Mouse (Mus musculus) liver, embryonic 12.5 days (tissue): ENCODE measurements around the gene Tedc2. TPM values are rescaled to one million over a fixed set of nuclear protein-coding genes. Genes with fewer than 3 reads are reported as not detected.

Source experiments
- ATAC-seq: fragments of 200-750 bp; cut with Nextera tagmentation; 2 replicates; pipeline ENCODE4 v1.8.0; 2017; ENCODE audit warnings: moderate number of reproducible peaks, mild to moderate bottlenecking, moderate library complexity
- H3K27ac ChIP-seq: fragments of 300-500 bp; sonication (generic); 2 replicates; pipeline ENCODE4 v1.5.1; 2016; ENCODE audit warnings: mild to moderate bottlenecking
- H3K27me3 ChIP-seq: fragments of 300-500 bp; sonication (generic); replicated peaks from 2 replicates; pipeline ENCODE4 v1.6.1; 2016; ENCODE audit warnings: mild to moderate bottlenecking, moderate library complexity
- H3K36me3 ChIP-seq: fragments of 300-500 bp; sonication (generic); 2 replicates; pipeline ENCODE4 v1.6.1; 2016; ENCODE audit warnings: mild to moderate bottlenecking, moderate library complexity
- H3K4me1 ChIP-seq: fragments of 300-500 bp; sonication (generic); 2 replicates; pipeline ENCODE4 v1.6.1; 2016
- H3K4me2 ChIP-seq: fragments of 300-500 bp; sonication (generic); 2 replicates; pipeline ENCODE4 v1.6.1; 2016; ENCODE audit warnings: mild to moderate bottlenecking, moderate library complexity
- H3K4me3 ChIP-seq: fragments of 300-500 bp; sonication (generic); 2 replicates; pipeline ENCODE4 v1.5.1; 2016; ENCODE audit warnings: mild to moderate bottlenecking, moderate library complexity
- H3K9ac ChIP-seq: fragments of 300-500 bp; sonication (generic); 2 replicates; pipeline ENCODE4 v1.6.1; 2016; ENCODE audit warnings: mild to moderate bottlenecking, moderate library complexity
- H3K9me3 ChIP-seq: fragments of 300-500 bp; sonication (generic); replicated peaks from 2 replicates; pipeline ENCODE4 v1.6.1; 2016; ENCODE audit warnings: mild to moderate bottlenecking, moderate library complexity
- WGBS: fragments of 180-500 bp; shearing (Covaris S2); methylation state at CpG from one replicate; pipeline ENCODE4 v1.1.7; 2016; ENCODE audit not compliant: insufficient replicate concordance; 5-methylcytosine and 5-hydroxymethylcytosine counted together
- polyA plus RNA-seq: library from polyadenylated mRNA; unstranded; fragments of >200 nt; fragmentation: Nextera tagmentation; extraction: Ambion mirVana; gene quantifications from 2 replicates; pipeline ENCODE4 v1.2.1, GENCODE M21; 2016

Gene Tedc2
- polyA plus RNA-seq, 1 experiment from 2014 or later: 12.6 TPM

DNA sequence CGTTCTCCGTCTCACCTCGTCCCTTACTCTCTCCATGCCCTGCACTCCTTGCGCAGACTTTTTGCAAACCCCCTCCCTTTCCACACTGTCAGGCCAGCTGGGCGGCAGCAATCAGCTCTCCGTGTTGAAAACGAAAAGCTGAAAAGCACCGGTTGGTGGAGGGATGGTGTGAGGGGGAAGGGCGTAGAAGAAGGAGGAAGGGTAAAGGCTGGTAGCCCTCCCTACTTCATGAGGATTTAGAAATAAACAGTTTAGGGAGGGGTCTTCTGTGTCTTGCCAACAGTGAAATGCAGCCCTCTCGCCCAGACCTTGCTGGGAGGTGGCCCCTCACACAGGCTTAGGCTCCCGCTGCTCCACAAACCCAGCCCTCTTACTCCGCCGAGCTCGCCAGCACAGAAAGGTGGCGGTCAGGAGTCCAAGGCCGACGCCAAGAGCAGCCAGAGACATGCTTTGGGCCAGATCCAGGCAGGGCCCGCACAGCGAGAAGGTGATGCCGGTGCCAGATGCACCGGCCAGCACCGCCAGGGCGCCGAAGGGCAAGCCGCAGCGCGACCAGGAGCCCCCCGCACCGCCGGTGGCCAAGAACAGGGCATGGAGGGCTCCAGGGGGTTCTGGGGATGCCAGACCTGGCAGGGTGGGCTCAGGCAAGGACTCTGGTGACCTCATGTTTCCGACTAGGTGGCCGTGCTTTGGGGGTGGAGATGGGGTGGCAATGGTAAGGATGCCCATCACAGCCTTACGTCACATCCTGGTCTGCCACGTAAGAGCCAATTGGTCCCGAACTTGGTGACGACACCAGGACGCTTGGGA, 8.8 kb downstream of the Tedc2 start:
- H3K4me3 ChIP-seq: peak overlapping the region; percentile 54
- peaks cover 27% of the 10 kb centered on the region for H3K36me3 ChIP-seq
- no peaks in the 10 kb centered on the region for H3K9me3 ChIP-seq
- WGBS: 6% methylated on average over 37 of the region's 37 CpGs
- peak overlapping the region; percentile 71 for H3K9ac ChIP-seq
- H3K27me3 ChIP-seq: peaks cover 52% of the 10 kb centered on the region
- peaks cover 77% of the 10 kb centered on the region for H3K4me1 ChIP-seq
- peak overlapping the region; percentile 64; the same call in 1 of the 2 replicates for H3K27ac ChIP-seq
- ATAC-seq: no peak
- H3K4me2 ChIP-seq: peak overlapping the region; percentile 87

DNA sequence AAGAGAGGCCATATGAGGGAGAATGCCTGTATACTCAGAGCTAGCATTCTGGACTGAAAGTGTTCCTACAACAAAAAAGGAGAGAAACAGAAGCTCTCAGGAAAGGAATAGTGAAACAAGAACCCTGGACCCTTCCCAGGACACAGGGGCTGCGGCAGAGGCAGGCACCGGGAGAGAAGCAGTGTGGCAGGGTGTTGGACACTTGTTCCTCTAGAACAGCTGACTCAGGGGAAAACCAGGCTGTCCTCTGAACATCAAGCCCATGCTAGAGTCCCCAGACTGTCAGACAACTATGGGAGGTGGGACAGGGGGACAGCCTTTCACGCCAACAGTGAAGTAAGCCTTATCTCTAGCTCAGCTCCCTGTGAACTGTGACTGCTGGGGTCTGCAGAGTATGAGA, 10.1 kb downstream of the Tedc2 start:
- Histone ChIP-seq H3K9me3 (no peaks in the 10 kb centered on the region), H3K9ac (peak overlapping the region; percentile 71; the same call in 1 of the 2 replicates), H3K27ac (0 out of 2 replicates have a peak overlapping the region, but pooled peaks have one; percentile 98), H3K4me3 (no peak overlapping the region), H3K27me3 (peaks cover 52% of the 10 kb centered on the region), H3K4me1 (peaks cover 85% of the 10 kb centered on the region), H3K4me2 (peak overlapping the region; percentile 100), H3K36me3 (peaks cover 14% of the 10 kb centered on the region)
- 50% methylated on average over 3 of the region's 3 CpGs for WGBS
- ATAC-seq: no peak

DNA sequence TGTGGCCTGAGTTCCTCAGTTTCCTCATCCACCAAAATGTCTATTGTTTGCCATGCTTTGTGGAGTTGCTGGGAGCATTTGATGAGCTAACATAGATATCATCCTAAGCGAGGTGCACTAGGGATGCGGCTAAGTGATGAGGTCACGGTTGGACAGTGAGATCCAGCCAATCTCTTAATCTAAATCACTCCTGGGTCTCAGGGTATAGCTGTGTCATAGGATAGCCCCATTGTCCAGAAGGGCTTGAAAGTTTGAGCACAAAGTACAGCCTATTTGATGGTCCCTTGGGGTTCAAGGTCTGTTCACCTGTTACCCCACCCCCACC, 10.8 kb downstream of the Tedc2 start:
- Histone ChIP-seq H3K4me2 (peak overlapping the region; percentile 100), H3K27ac (peak overlapping the region; percentile 98), H3K27me3 (peaks cover 52% of the 10 kb centered on the region), H3K4me3 (peak overlapping the region; percentile 77), H3K9me3 (no peaks in the 10 kb centered on the region), H3K36me3 (peaks cover 7% of the 10 kb centered on the region), H3K9ac (peak overlapping the region; percentile 88; the same call in 1 of the 2 replicates), H3K4me1 (peaks cover 89% of the 10 kb centered on the region)
- WGBS: 58% methylated on average over 3 of the region's 3 CpGs
- no peak for ATAC-seq

DNA sequence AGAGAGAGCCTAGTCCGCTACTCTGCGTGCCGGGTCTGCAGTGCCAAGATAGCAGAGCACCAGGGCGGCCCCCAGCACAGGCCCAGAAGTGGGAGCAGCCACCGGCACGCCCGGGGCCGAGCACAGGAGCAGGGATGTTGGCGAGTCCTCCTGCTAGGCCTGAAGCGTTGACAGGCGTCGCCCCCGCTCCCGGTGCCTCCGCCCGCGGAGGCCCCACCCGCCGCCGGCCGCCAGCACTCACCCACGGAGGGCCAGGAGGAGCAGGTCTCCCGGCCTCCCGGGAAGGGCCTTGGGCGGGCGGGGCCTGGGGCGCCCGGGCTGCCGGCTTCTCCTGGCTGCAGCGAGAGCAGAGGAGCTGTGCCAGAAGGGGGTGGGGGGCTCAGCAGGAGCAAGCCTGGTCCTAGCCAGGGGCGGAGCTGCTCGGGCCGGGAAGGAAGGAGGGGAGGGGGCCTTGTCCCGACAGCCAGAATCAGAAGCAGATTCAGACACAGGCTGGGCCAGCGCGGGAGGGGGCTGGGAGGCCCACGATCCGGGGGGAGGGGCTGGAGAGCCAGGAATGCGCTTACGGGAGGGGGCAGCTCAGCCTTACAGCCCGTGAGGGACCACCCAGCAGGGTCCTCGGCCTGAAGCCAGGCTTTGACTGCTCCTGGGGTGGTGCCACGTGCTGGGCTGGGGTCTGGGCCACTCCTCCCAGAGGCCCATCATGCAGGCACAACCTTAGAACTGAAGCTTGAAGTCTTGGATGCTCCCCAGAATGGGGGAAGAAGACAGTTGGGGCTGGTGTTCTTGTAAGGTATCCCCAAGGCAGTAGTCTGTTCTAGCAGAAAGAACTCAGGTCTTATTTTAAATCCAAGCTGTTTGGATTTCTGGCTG, 11.4 kb downstream of the Tedc2 start, which contains the start of gene Ntn3:
Gene Ntn3, minus strand, starts transcription at position 489 of the 873 bp plus-strand sequence.
- Histone ChIP-seq H3K36me3 (peaks cover under 1% of the 10 kb centered on the region), H3K4me3 (peak within 1 kb of the TSS; percentile 77), H3K9me3 (no peaks in the 10 kb centered on the region), H3K27me3 (peaks cover 48% of the 10 kb centered on the region), H3K4me2 (peak within 1 kb of the TSS; percentile 100), H3K27ac (peak within 1 kb of the TSS; percentile 98), H3K9ac (peak within 1 kb of the TSS; percentile 88), H3K4me1 (peaks cover 90% of the 10 kb centered on the region)
- peak; percentile 88 for ATAC-seq
- WGBS: 2% methylated on average over 41 of the region's 43 CpGs

DNA sequence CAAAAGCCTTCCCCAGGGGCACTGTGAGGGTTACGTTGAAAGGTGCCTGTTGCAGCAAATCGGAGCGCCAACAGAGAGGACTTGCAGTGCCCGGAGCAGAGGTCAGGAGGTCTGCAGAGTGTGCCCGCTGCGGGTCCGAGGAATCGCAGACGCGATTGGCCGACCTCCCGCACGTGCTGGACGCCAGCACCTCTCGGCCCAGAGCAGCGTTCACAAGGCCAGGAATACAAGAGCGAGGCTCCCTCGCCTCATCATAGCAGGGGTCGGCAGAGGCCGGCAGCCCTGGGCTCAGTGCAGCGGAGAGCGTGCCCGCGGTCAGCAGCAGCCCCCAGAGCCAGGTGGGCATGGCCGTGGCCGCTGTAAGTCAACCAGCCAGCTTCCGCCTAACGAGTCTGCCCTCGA, 12.0 kb downstream of the Tedc2 start:
- 4% methylated on average over 29 of the region's 29 CpGs for WGBS

DNA sequence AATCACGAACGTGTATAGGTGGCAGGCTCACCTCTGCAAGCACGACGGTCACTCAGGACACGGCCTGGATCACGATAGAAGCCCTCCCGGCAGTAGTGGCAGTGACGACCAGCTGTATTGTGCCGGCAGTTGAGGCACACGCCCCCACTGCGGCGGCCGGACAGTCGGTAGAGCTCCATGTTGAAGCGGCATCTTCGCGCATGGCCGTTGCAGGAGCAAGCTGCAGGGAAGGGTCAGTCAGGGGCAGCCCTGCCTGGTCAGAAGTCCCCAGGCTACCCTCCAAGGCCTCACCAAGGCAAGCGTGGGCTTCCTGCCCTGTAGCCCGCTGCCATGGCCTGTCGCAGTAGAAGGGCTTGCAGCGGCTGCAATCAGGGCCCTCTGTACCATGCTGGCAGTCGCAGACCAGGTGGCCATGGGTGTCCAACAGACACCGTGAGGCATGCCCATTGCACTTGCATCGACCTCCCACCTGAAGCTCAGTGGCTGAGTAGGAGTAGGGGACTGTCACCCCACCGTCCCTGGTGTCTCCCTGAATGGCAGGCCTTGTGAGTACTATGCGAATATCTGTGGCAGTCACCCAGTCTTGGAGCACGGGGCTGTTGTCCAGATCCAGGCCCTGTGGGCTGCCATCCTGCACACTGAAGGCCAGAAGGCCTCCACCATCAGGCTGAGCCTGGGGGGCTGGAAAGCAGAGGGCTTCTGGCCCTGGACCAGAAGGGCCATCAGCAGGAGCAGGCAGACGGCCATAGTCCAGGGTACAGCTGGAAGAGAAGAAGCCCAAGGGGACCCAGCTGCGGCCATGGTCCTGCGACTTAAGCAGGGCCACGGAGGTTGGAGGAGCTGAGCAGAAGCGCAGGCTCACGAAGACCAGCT, 12.6 kb downstream of the Tedc2 start:
- Histone ChIP-seq H3K4me2 (peak overlapping the region; percentile 100), H3K36me3 (no peaks in the 10 kb centered on the region), H3K4me1 (peaks cover 97% of the 10 kb centered on the region), H3K27ac (peak overlapping the region; percentile 98), H3K4me3 (peak overlapping the region; percentile 77), H3K9me3 (no peaks in the 10 kb centered on the region), H3K27me3 (peaks cover 43% of the 10 kb centered on the region), H3K9ac (peak overlapping the region; percentile 88)
- ATAC-seq: no peak
- WGBS: 62% methylated on average over 34 of the region's 34 CpGs

More for the DNA sequence above, 12.0 kb downstream of the Tedc2 start:
- peak overlapping the region; percentile 77 for H3K4me3 ChIP-seq
- H3K4me1 ChIP-seq: peaks cover 95% of the 10 kb centered on the region
- no peaks in the 10 kb centered on the region for H3K36me3 ChIP-seq
- peak overlapping the region; percentile 88 for H3K9ac ChIP-seq
- ATAC-seq: no peak; the same call in 1 of the 2 replicates
- H3K27ac ChIP-seq: peak overlapping the region; percentile 98
- H3K4me2 ChIP-seq: peak overlapping the region; percentile 100
- peaks cover 46% of the 10 kb centered on the region for H3K27me3 ChIP-seq
- no peaks in the 10 kb centered on the region for H3K9me3 ChIP-seq

DNA sequence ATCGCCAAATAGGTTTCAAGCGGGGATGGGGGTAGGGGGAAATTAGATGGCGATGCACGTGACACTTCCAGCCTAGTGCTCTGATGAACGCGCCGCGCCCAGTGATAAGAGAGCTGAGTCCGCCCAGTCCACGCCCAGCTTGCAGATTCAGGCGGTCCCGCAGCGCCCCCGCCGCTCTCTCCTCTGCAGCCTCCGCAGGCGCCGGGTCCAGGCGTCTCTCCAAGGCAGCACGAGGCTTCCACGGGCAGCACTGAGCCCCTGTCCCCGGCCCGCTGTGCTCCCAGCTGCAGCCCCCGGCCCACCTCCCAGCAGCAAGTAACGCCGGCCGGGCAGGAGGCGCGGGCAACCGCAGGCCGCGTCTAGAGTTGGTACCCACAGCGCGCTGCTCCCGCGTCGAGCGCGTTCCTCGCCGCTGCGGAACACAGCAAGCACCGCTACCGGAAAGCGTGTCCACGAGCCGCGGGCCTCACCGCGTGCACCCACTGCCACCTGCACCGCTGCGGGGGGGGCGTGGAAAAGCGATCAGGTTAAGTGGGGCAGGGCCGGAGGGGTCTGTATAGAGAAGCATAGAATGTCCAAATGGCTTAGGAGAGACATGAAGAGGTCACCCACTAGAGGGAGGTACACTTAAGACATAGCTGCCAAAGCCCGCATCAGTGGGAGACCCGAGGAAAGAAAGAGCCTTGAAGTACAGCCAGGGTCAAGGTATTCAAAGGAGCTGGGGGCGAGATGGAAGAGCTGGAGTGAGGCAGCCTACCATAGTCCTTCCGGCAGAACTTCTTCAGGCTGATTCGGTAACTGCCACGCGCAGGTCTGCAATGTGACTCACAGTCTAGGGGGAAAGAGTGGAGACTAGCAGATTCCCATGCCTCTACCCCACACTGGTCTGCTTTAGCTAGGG, 13.9 kb downstream of the Tedc2 start:
- Histone ChIP-seq H3K27ac (peak overlapping the region; percentile 98), H3K9me3 (no peaks in the 10 kb centered on the region), H3K4me1 (peaks cover 97% of the 10 kb centered on the region), H3K36me3 (peaks cover 7% of the 10 kb centered on the region), H3K27me3 (peaks cover 30% of the 10 kb centered on the region), H3K4me2 (peak overlapping the region; percentile 100), H3K4me3 (peak overlapping the region; percentile 77), H3K9ac (peak overlapping the region; percentile 88)
- ATAC-seq: peak; percentile 42
- 3% methylated on average over 62 of the region's 62 CpGs for whole genome bisulfite sequencing

DNA sequence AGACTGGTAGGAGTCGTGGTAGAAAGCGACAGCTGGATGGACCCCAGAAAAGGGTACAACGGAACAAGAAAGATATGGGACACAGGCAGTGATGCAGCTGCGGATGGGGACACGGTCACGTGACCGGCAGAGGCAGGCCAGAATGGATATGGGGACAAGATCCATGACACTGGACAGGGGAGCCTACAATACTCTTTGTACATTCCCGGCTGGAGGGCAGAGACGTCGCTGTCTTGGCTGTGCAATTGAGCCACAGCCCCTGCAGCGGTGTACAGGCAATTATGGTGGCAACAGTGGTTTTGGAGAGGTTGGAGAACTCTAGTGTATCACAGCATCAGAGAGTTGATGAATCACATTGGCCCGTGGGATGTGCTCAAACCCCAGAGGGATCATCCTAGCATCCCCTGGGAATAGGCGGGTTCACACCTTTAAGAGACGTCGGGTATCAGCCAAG, 14.7 kb downstream of the Tedc2 start:
- peaks cover 97% of the 10 kb centered on the region for H3K4me1 ChIP-seq
- H3K27me3 ChIP-seq: peaks cover 22% of the 10 kb centered on the region
- H3K27ac ChIP-seq: peak overlapping the region; percentile 98
- H3K9ac ChIP-seq: peak overlapping the region; percentile 88
- H3K4me2 ChIP-seq: peak overlapping the region; percentile 100
- H3K36me3 ChIP-seq: peaks cover 12% of the 10 kb centered on the region
- WGBS: 4% methylated on average over 15 of the region's 15 CpGs
- peak; percentile 0 for ATAC-seq
- no peaks in the 10 kb centered on the region for H3K9me3 ChIP-seq
- peak overlapping the region; percentile 77 for H3K4me3 ChIP-seq

DNA sequence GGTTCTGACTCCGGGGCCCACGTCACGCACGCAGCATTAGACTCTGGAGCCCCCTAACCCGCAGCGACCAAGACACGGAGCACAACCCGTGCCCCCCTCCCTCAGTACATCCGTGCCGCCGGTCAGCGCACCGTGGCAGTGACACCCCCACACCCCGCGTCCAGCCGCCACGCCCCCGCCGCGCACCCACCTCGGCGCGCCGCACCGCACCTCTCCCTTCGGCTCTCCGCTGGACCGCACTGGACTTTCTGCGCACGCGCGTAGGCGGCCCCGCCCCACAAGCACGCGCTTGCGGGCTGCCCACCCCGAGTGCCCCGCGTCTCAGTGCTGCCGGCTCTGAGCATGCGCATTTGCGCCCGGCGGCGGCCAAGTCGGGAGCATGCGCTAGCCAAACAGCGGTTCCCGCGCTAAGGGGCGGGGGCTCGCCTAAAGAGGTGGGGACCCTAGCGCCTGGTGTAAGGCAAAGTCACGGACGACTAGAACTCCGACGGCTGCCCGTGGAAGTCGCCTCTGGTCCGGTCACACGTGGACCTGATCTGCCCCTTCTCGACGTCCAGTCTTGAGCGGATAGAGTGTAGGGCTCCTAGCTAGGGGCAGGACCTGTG, 15.3 kb downstream of the Tedc2 start, which contains the start of gene Tbc1d24:
Gene Tbc1d24, minus strand, starts transcription at position 279 of the 605 bp plus-strand sequence.
- peak; percentile 49 for ATAC-seq
- peak within 1 kb of the TSS; percentile 98 for H3K27ac ChIP-seq
- peak within 1 kb of the TSS; percentile 88 for H3K9ac ChIP-seq
- H3K27me3 ChIP-seq: peaks cover 17% of the 10 kb centered on the region
- peak within 1 kb of the TSS; percentile 100 for H3K4me2 ChIP-seq
- H3K36me3 ChIP-seq: peaks cover 18% of the 10 kb centered on the region
- peaks cover 97% of the 10 kb centered on the region for H3K4me1 ChIP-seq
- WGBS: under 1% methylated on average over 65 of the region's 65 CpGs
- peak within 1 kb of the TSS; percentile 77 for H3K4me3 ChIP-seq
- no peaks in the 10 kb centered on the region for H3K9me3 ChIP-seq

DNA sequence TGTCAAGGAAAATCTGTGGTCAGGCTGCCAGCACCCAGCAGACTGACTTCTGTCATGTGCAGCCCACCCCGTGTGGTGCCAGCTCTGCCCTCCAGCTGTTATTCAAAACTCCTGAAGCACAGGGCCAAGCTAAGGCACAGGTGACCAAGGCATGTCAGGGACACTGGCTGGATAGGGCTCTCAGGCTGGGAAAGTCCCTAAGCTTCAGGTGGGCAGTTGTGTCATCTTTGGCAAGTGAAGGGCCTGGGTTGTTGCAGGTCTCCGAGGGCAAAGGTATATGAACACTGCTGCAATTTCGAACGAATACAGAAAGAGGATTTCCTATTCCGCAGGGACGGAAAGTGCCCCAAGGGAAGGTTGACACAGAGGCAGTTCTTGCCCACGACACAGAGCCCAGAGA, 15.8 kb downstream of the Tedc2 start:
- peak overlapping the region; percentile 77 for H3K4me3 ChIP-seq
- WGBS: 7% methylated on average over 7 of the region's 7 CpGs
- no peaks in the 10 kb centered on the region for H3K9me3 ChIP-seq
- H3K9ac ChIP-seq: peak overlapping the region; percentile 88
- H3K27me3 ChIP-seq: peaks cover 11% of the 10 kb centered on the region
- H3K36me3 ChIP-seq: peaks cover 22% of the 10 kb centered on the region
- peak overlapping the region; percentile 100 for H3K4me2 ChIP-seq
- H3K27ac ChIP-seq: peak overlapping the region; percentile 98
- ATAC-seq: no peak
- peaks cover 97% of the 10 kb centered on the region for H3K4me1 ChIP-seq
